Mouse (Mus musculus) limb, embryonic 14.5 days (tissue): ENCODE results near the gene Serpinh1. TPM values are rescaled to one million over a fixed set of nuclear protein-coding genes. Genes with fewer than 3 reads are reported as not detected.
A peak's percentile ranks its signal among the peaks of the same experiment; 100 is the strongest.

Experiments
- ATAC-seq: fragments of 200-750 bp; cut with Nextera tagmentation; 2 replicates; pipeline ENCODE4 v1.8.0; 2017; ENCODE audit warnings: low read depth, moderate number of reproducible peaks, moderate TSS enrichment; ENCODE audit not compliant: low FRiP score
- DNase-seq: peaks from one replicate; pipeline ENCODE4 v3.0.0-alpha.2; 2015; ENCODE audit warnings: low spot score
- H3K27ac ChIP-seq: fragments of 300-500 bp; sonication (generic); replicated peaks from 2 replicates; pipeline ENCODE4 v1.5.1; 2014; ENCODE audit warnings: low read depth, mild to moderate bottlenecking, low read length, moderate library complexity, mixed read lengths
- H3K27me3 ChIP-seq: fragments of 300-500 bp; sonication (generic); 2 replicates; pipeline ENCODE4 v1.6.1; 2014; ENCODE audit warnings: low read length, mixed read lengths; ENCODE audit not compliant: control insufficient read depth, insufficient read depth
- H3K36me3 ChIP-seq: fragments of 300-500 bp; sonication (generic); 2 replicates; pipeline ENCODE4 v1.6.1; 2014; ENCODE audit warnings: mild to moderate bottlenecking, low read length, moderate library complexity, mixed read lengths; ENCODE audit not compliant: control insufficient read depth, insufficient read depth
- H3K4me1 ChIP-seq: fragments of 300-500 bp; sonication (generic); 2 replicates; pipeline ENCODE4 v1.6.1; 2014; ENCODE audit warnings: antibody characterized with exemption, low read length, mixed read lengths; ENCODE audit not compliant: control insufficient read depth, insufficient read depth
- H3K4me2 ChIP-seq: fragments of 300-500 bp; sonication (generic); replicated peaks from 2 replicates; pipeline ENCODE4 v1.6.1; 2014; ENCODE audit warnings: low read depth, mild to moderate bottlenecking, low read length, moderate library complexity; ENCODE audit not compliant: severe bottlenecking
- H3K4me3 ChIP-seq: fragments of 300-500 bp; sonication (generic); replicated peaks from 2 replicates; pipeline ENCODE4 v1.5.1; 2014; ENCODE audit warnings: low read length
- H3K9ac ChIP-seq: fragments of 300-500 bp; sonication (generic); 2 replicates; pipeline ENCODE4 v1.6.1; 2014; ENCODE audit warnings: mild to moderate bottlenecking, low read depth, low read length, moderate library complexity; ENCODE audit not compliant: severe bottlenecking
- H3K9me3 ChIP-seq: fragments of 300-500 bp; sonication (generic); 2 replicates; pipeline ENCODE4 v1.6.1; 2016; ENCODE audit warnings: low read length; ENCODE audit not compliant: control insufficient read depth
- POLR2A ChIP-seq: fragments of 200-500 bp; IDR thresholded peaks from 2 replicates; pipeline ENCODE4 v1.8.0; 2012; ENCODE audit warnings: inconsistent platforms, mild to moderate bottlenecking, moderate library complexity, borderline replicate concordance; ENCODE audit not compliant: insufficient read depth, insufficient read length; ENCODE audit errors: extremely low read depth
- WGBS: fragments of 180-500 bp; shearing (Covaris S2); extraction: QIAGEN DNeasy Blood & Tissue Kit; methylation state at CpG from one replicate; pipeline ENCODE4 v1.1.7; 2014; 5-methylcytosine and 5-hydroxymethylcytosine counted together
- polyA plus RNA-seq, 2 experiments: library from polyadenylated mRNA; depleted of rRNA in 1 of 2; stranded (reverse) in 1 of 2; unstranded in 1 of 2; fragments of >200 nt; fragmentation: Nextera tagmentation in 1 of 2; extraction: Ambion mirVana in 1 of 2; gene quantifications; 2 replicates each; pipeline versions ENCODE4 v1.2.1 to v1.2.3; 2012 to 2014

Gene Serpinh1
- polyA plus RNA-seq, 2 experiments = 790 to 1,525 TPM

- DNase-seq (no peak), ATAC-seq (no peak)
- no peak overlapping the region for H3K4me3 ChIP-seq
- H3K9ac ChIP-seq = no peak overlapping the region
- H3K27ac ChIP-seq = peak overlapping the region; percentile 96
- H3K4me2 ChIP-seq = no peak overlapping the region
- TF ChIP-seq POLR2A = no peak
- H3K4me1 ChIP-seq = peaks cover 66% of the 10 kb centered on the region
- WGBS = 61% methylated on average over 7 of the region's 7 CpGs
- H3K27me3 ChIP-seq = no peaks in the 10 kb centered on the region
- no peaks in the 10 kb centered on the region for H3K9me3 ChIP-seq
- H3K36me3 ChIP-seq = no peaks in the 10 kb centered on the region
Observed at GRCm38 (mm10) chr7:99357201-99357600, 4.2 kb upstream of the Serpinh1 start.

DNA sequence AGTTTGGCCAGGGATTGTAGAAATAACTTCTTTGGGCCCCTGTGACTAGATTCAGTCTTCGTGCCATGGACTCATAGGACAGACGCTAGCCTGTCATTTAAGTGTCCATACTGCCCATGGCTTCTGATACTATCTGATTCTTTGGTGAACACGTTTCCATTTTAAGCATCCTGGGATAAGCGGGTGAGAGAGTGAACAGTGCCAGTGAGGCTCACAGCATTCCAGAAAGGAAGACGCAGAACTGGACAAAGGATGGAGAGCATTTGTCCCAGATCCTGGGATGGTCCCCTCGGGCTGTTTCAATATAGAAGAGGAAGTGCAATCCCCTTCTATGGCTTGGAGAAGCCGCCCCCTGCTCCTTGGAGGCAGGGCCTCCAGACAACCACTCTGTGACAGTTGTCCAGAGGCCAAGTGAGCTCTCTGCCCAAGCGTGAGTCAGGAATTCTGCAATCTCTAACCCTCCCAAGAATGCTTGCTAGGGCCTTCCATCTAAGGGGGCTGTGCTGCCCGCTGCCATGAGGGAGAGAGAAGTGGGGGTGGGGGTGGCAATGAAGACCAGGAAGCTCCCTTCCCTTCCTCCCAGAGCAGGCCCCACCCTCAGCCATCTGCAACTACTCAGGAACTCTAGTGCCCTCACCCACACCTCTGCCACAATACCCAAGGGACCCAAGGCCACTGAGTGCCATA lies 3.3 kb upstream of the Serpinh1 start:
- Histone ChIP-seq H3K27me3 (no peaks in the 10 kb centered on the region), H3K4me2 (peak overlapping the region; percentile 53), H3K4me3 (peak overlapping the region; percentile 24), H3K27ac (peak overlapping the region; percentile 96), H3K9me3 (no peaks in the 10 kb centered on the region), H3K36me3 (no peaks in the 10 kb centered on the region; the same call in 1 of the 2 replicates), H3K9ac (0 out of 2 replicates have a peak overlapping the region, but pooled peaks have one; percentile 49), H3K4me1 (peaks cover 61% of the 10 kb centered on the region)
- no peak for ATAC-seq
- TF ChIP-seq POLR2A = no peak
- 33% methylated on average over 9 of the region's 9 CpGs for WGBS
- DNase-seq = peak; percentile 47

DNA sequence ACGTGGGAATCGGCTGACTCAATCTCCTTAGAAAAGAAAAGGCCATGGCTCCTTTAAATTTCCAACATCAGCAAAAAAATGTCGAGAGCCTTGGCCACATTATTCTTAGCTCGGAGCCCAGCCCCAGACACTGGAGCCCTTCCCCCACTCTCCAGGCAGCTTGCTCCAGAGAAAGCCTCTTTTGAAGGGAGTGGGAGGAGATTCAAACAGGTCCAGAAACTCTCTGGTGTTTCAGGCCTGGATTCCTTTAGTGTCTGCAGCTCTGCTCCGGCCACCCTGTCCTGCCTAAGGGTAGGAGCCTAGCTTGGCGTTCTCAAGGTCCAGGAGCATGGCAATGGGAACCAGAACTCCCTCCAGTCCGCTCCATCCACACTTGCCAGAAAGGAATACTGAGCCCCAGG lies 2.7 kb upstream of the Serpinh1 start:
- peaks cover 1% of the 10 kb centered on the region; the same call in 1 of the 2 replicates for H3K36me3 ChIP-seq
- peak; percentile 91 for DNase-seq
- peak overlapping the region; percentile 24 for H3K4me3 ChIP-seq
- 0% methylated on average over 7 of the region's 7 CpGs for WGBS
- peak; percentile 21 for ATAC-seq
- peak overlapping the region; percentile 49; the same call in 1 of the 2 replicates for H3K9ac ChIP-seq
- H3K9me3 ChIP-seq = no peaks in the 10 kb centered on the region
- peak overlapping the region; percentile 96 for H3K27ac ChIP-seq
- peak overlapping the region; percentile 53 for H3K4me2 ChIP-seq
- peaks cover 55% of the 10 kb centered on the region for H3K4me1 ChIP-seq
- H3K27me3 ChIP-seq = no peaks in the 10 kb centered on the region
- TF ChIP-seq POLR2A = peak; percentile 52; the same call in 1 of the 2 replicates

DNA sequence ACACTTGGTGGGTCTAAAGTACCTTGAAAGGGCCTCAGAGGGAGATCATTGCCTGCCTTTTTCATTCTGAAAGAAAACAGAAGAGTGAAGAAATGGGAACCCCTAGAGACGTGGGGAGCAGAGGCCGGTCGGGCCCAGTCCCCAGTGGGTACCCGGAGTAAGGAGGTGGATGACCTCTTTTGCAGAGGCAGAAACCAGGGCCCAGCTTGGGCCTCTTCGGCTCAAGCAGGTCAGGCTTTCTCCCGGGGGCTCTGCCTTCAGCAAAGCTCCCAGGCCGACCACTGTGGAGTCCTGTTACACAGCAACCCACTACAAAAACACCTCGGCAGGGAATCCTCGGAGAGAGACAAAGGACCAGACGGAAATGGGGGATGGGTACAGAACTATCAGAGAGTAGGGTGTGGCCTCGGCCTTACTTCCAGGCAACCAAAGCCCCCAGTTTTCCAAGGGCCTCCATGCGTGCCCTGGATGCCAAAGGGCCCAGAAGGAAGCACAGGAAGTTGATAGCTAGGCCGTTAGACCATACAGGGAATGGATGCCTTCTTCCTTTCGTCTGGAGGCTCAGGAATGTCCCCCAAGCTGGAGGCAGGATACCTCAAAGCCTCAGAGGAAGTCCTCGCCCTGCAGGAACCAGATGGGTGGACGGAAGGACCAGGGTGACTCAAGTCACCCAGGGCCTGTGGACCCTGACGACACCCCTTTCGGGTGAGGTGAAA lies 1.1 kb downstream of the Serpinh1 start:
- Histone ChIP-seq H3K4me1 (peaks cover 44% of the 10 kb centered on the region), H3K9ac (peak overlapping the region; percentile 93), H3K36me3 (peaks cover 38% of the 10 kb centered on the region), H3K9me3 (no peaks in the 10 kb centered on the region), H3K4me2 (peak overlapping the region; percentile 87), H3K4me3 (peak overlapping the region; percentile 88), H3K27ac (peak overlapping the region; percentile 93), H3K27me3 (no peaks in the 10 kb centered on the region)
- TF ChIP-seq POLR2A = no peak; the same call in 1 of the 2 replicates
- DNase-seq (peak; percentile 78), ATAC-seq (peak; percentile 7; the same call in 1 of the 2 replicates)
- under 1% methylated on average over 18 of the region's 18 CpGs for WGBS

- ATAC-seq = no peak
Observed at GRCm38 (mm10) chr7:99351104-99351801, 1.8 kb downstream of the Serpinh1 start.

More at GRCm38 (mm10) chr7:99351104-99351801, 1.8 kb downstream of the Serpinh1 start:
- Histone ChIP-seq H3K9me3 (no peaks in the 10 kb centered on the region), H3K4me2 (peak overlapping the region; percentile 87), H3K27me3 (no peaks in the 10 kb centered on the region), H3K36me3 (peaks cover 45% of the 10 kb centered on the region), H3K4me1 (peaks cover 37% of the 10 kb centered on the region), H3K9ac (peak overlapping the region; percentile 93), H3K4me3 (peak overlapping the region; percentile 88), H3K27ac (peak overlapping the region; percentile 93)
- TF ChIP-seq POLR2A = no peak
- 5% methylated on average over 12 of the region's 12 CpGs for WGBS
- DNase-seq = peak; percentile 77
